Mouse (Mus musculus) lung, postnatal 36 days (tissue): ENCODE measurements around the gene Dysf.

Source experiments
- DNase-seq: peaks from one replicate; pipeline ENCODE4 v3.0.0; 2022; ENCODE audit warnings: mixed read lengths

Gene Dysf

GRCm38 (mm10) chr6:84178776-84179405, 170.5 kb downstream of the Dysf start:
- DNase-seq = no peak

- peak; percentile 76 for DNase-seq
These were observed 173.1 kb downstream of the Dysf start for GRCm38 (mm10) chr6:84181452-84181851.

GRCm38 (mm10) chr6:84191656-84192250, 183.4 kb downstream of the Dysf start:
- DNase-seq = no peak

GRCm38 (mm10) chr6:84196511-84196910, 188.1 kb downstream of the Dysf start:
- no peak for DNase-seq

GRCm38 (mm10) chr6:84197811-84198213, 189.4 kb downstream of the Dysf start:
- DNase-seq = no peak

- DNase-seq = no peak
These were observed 193.5 kb downstream of the Dysf start for GRCm38 (mm10) chr6:84201721-84202490.

- DNase-seq = no peak
These were observed 197.2 kb downstream of the Dysf start for GRCm38 (mm10) chr6:84205611-84206010.

- no peak for DNase-seq
These were observed 200.2 kb downstream of the Dysf start for GRCm38 (mm10) chr6:84208589-84208988.

GRCm38 (mm10) chr6:84209736-84210434, 201.5 kb downstream of the Dysf start:
- DNase-seq = no peak

GRCm38 (mm10) chr6:84211473-84211872, 203.1 kb downstream of the Dysf start:
- no peak for DNase-seq

GRCm38 (mm10) chr6:84213101-84213500, 204.7 kb downstream of the Dysf start:
- DNase-seq = no peak

- no peak for DNase-seq
These were observed 209.0 kb downstream of the Dysf start for GRCm38 (mm10) chr6:84217216-84217933.

- no peak for DNase-seq
These were observed 210.7 kb downstream of the Dysf start for GRCm38 (mm10) chr6:84219119-84219518.

GRCm38 (mm10) chr6:84224861-84225260, 216.5 kb downstream of the Dysf start:
- peak; percentile 50 for DNase-seq

- DNase-seq = no peak
These were observed 217.2 kb downstream of the Dysf start for GRCm38 (mm10) chr6:84225587-84225986.

- no peak for DNase-seq
These were observed 219.8 kb downstream of the Dysf start for GRCm38 (mm10) chr6:84228196-84228595.

- no peak for DNase-seq
These were observed 220.4 kb downstream of the Dysf start for GRCm38 (mm10) chr6:84228786-84229185.

- DNase-seq = no peak
These were observed 221.3 kb downstream of the Dysf start for GRCm38 (mm10) chr6:84229739-84230138.

GRCm38 (mm10) chr6:84231108-84231507, 222.7 kb downstream of the Dysf start:
- no peak for DNase-seq

GRCm38 (mm10) chr6:84232063-84232760, 223.8 kb downstream of the Dysf start:
- DNase-seq = no peak

- peak; percentile 34 for DNase-seq
These were observed 225.4 kb downstream of the Dysf start for GRCm38 (mm10) chr6:84233783-84234182.

GRCm38 (mm10) chr6:84235365-84235764, 227.0 kb downstream of the Dysf start:
- no peak for DNase-seq
